Mouse (Mus musculus): ENCODE results near the gene Dab1. TPM values are rescaled to one million over a fixed set of nuclear protein-coding genes. Genes with fewer than 3 reads are reported as not detected.

The Dab1 gene
- polyA plus RNA-seq, 1 experiment from 2014 or later = not detected

DNA sequence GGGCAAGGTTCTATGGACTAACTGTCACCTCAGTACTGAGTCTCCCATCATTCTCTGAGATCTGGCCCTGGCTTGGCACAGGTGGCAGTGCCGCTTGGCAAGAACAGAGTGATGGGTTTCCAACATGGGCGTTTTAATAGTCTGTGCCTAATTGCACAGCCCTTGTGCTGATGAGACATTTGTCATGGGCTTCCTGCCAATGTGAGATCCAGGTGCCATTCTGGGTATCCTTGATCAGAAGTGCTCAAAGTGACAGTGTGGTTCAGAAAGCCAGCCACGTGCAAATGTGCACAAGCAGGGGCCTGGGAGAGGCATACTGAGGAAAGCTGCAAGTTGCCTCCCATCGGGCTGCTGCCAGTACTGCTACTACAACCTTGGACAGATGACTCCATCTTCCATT lies 203.5 kb downstream of the Dab1 start:
- no peak overlapping the region for H3K4me3 ChIP-seq (ENCODE audit: inconsistent target)
- H3K36me3 ChIP-seq (ENCODE audit: inconsistent target) = no peaks in the 10 kb centered on the region
- H3K79me2 ChIP-seq (ENCODE audit: inconsistent target) = no peaks in the 10 kb centered on the region
- WGBS (ENCODE audit: missing documents) = 90% methylated on average over 4 of the region's 4 CpGs
- H3K27ac ChIP-seq = no peak overlapping the region

DNA sequence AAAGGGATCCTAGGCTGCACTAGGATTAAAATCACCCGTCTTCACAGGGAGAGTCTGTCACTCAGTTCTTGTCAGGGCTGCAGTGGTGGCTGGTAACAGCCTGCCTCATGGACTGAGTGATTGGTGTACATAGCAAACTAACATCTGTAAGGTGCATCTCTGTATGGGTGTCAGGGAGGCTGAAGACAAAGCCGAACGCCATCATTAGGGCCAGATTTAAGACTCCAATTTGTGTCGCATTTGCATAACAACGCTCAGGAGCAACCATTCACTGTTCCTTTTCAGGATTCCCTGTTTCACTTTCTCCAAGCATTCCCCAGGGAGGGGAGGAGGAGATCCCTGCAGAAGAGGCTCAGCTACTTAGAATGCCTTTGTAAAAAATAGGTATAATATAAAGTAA lies 219.2 kb downstream of the Dab1 start:
- Histone ChIP-seq H3K79me2 (ENCODE audit: inconsistent target) (no peaks in the 10 kb centered on the region), H3K36me3 (ENCODE audit: inconsistent target) (no peaks in the 10 kb centered on the region), H3K4me3 (ENCODE audit: inconsistent target) (no peak overlapping the region), H3K27ac (no peak overlapping the region)
- WGBS (ENCODE audit: missing documents) = 69% methylated on average over 5 of the region's 5 CpGs

DNA sequence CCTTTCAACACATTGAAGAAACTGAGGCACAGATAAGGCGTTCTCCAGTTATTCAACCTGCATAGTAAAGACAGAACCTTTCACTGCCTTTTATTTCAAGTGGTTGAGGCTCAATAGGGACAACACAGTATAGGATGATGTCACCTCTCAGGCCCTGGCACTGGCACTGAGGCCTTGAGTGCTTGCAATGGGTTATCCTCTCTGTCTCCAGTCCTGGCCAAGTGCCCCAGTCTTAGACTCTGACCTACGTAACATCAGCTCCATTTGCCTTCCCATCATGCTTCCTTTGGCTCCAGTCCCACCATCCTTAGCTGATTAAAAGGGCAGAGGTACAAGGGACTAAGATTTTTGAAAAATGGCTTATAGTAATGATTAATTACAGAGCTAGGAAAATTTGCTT lies 220.4 kb downstream of the Dab1 start:
- H3K79me2 ChIP-seq (ENCODE audit: inconsistent target) = no peaks in the 10 kb centered on the region
- H3K27ac ChIP-seq = no peak overlapping the region
- no peaks in the 10 kb centered on the region for H3K36me3 ChIP-seq (ENCODE audit: inconsistent target)
- no peak overlapping the region for H3K4me3 ChIP-seq (ENCODE audit: inconsistent target)
- whole genome bisulfite sequencing (ENCODE audit: missing documents) = 95% methylated on average over 2 of the region's 2 CpGs

DNA sequence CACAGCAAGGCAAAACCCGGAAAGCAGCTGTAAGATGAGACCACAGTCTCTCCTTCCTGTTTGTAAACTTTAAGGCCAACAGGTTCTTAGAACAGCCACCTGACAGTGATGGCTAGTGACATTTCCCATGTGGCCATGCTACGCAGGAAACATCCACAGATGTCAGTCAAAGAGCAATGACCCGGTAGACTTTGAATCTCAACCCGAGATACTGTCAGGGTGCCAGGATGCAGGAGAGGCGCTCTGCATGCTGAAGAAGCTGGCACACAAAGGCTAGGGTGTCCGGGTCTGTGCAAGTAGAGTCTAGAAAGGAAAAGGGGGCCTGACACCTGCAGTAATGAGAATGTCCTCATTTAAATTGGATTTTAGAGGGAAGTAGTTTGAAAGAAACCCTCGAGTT lies 222.0 kb downstream of the Dab1 start:
- no peak overlapping the region for H3K27ac ChIP-seq
- H3K79me2 ChIP-seq (ENCODE audit: inconsistent target) = no peaks in the 10 kb centered on the region
- 49% methylated on average over 7 of the region's 7 CpGs for WGBS (ENCODE audit: missing documents)
- H3K36me3 ChIP-seq (ENCODE audit: inconsistent target) = no peaks in the 10 kb centered on the region
- H3K4me3 ChIP-seq (ENCODE audit: inconsistent target) = no peak overlapping the region

DNA sequence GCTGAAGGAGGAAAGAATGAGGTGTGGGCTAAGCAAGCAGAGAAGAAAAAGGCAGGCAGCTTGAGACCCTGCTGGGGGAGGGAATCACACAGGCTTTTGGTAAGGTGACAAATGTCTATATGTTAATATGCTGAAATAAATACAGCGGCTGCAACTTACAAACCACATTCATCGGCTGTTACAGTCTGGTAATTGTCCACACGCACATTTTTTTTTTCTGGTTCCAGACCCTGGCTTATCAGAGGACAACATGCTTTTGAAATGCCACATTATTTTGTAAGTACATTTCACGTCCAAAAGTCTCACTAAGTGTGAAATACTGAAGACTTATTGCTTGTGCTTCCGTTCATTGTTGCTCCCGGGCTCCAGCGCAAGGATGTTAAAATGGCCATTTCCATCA lies 225.5 kb downstream of the Dab1 start:
- no peak overlapping the region for H3K27ac ChIP-seq
- H3K79me2 ChIP-seq (ENCODE audit: inconsistent target) = no peaks in the 10 kb centered on the region
- H3K4me3 ChIP-seq (ENCODE audit: inconsistent target) = no peak overlapping the region
- 42% methylated on average over 7 of the region's 7 CpGs for WGBS (ENCODE audit: missing documents)
- no peaks in the 10 kb centered on the region for H3K36me3 ChIP-seq (ENCODE audit: inconsistent target)

DNA sequence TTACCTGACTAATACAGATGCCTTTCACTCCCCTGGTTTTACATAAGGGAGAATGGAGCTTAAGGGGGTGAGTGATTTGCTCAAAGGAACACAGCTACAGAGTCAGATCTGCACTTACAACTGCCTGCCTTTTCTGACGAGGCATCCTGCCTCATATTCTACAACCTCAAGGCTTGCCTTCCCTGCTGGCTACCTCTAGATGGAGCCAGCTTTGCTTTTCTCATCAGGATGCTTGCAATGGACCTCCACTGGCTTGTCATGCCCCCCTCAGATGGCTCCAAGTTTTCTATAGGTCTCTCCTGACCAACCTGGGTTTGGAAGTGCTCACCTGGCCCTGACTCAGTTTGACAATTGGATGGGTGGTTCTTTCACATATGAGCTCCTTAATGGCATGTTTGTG lies 238.0 kb downstream of the Dab1 start:
- 0% methylated on average over 1 of the region's 1 CpGs for WGBS (ENCODE audit: missing documents)
- Histone ChIP-seq H3K36me3 (ENCODE audit: inconsistent target) (no peaks in the 10 kb centered on the region), H3K79me2 (ENCODE audit: inconsistent target) (no peaks in the 10 kb centered on the region), H3K4me3 (ENCODE audit: inconsistent target) (no peak overlapping the region), H3K27ac (no peak overlapping the region)

DNA sequence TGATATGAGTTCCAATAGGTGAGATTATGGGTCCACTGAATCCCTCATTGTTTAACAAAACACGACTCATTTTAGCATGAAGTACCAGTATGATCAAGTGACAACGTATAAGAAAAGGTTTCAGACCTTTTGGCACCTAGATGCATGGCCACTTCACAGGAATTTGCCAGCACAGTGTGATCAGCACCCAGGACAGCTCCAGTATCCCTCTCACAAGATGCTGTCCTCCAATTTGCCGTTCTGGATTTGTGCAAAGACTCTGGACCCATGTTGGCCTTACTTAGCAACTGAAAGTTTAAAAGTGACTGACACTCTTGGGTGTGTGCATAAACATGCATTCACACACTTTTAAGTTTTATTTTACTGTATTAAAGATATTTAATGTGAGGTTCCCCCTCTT lies 256.4 kb downstream of the Dab1 start:
- WGBS (ENCODE audit: missing documents) = 28% methylated on average over 3 of the region's 3 CpGs
- Histone ChIP-seq H3K4me3 (ENCODE audit: inconsistent target) (no peak overlapping the region), H3K79me2 (ENCODE audit: inconsistent target) (no peaks in the 10 kb centered on the region), H3K36me3 (ENCODE audit: inconsistent target) (no peaks in the 10 kb centered on the region), H3K27ac (no peak overlapping the region)

DNA sequence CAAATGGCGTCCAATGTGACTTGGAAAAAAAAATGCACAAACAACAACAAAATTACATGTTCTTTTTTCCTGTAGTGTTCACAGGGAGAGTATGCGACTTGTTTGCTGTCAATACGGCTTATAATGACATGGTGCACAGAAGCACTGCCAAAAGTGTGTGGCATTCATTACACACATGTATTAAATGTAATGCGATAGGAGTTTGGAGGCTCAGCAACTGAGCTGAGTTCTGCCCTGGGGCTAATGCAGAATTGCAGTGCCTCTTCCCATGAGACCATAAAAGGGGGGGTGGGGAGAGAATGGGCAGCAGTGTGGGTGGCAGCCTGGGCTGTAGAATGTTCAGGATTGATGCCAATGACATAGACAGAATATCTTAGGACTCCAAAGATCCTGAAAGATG lies 259.7 kb downstream of the Dab1 start:
- H3K36me3 ChIP-seq (ENCODE audit: inconsistent target) = no peaks in the 10 kb centered on the region
- H3K4me3 ChIP-seq (ENCODE audit: inconsistent target) = no peak overlapping the region
- H3K27ac ChIP-seq = no peak overlapping the region
- no peaks in the 10 kb centered on the region for H3K79me2 ChIP-seq (ENCODE audit: inconsistent target)
- WGBS (ENCODE audit: missing documents) = 93% methylated on average over 4 of the region's 4 CpGs

DNA sequence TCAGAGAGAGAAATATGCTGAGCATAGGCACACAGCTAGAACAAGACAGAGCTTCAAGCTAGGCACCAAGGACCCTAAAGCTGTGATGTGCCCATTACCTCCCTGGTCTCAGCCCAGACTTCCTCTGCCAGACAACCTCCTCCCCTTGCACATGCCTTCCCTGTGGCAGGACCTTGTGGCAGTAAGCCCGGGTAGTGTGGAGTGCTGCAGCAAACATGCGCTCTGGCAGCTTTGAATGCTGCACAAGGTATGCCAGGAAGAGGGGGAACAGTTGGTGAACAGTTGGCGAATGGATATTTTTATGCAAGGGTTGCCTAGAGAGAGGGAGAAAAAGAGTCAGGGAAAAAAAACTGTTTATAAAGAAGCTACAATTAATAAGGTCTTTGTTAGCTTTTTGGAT lies 262.5 kb downstream of the Dab1 start:
- Histone ChIP-seq H3K79me2 (ENCODE audit: inconsistent target) (no peaks in the 10 kb centered on the region), H3K4me3 (ENCODE audit: inconsistent target) (no peak overlapping the region), H3K36me3 (ENCODE audit: inconsistent target) (no peaks in the 10 kb centered on the region), H3K27ac (no peak overlapping the region)
- 71% methylated on average over 3 of the region's 3 CpGs for whole genome bisulfite sequencing (ENCODE audit: missing documents)

DNA sequence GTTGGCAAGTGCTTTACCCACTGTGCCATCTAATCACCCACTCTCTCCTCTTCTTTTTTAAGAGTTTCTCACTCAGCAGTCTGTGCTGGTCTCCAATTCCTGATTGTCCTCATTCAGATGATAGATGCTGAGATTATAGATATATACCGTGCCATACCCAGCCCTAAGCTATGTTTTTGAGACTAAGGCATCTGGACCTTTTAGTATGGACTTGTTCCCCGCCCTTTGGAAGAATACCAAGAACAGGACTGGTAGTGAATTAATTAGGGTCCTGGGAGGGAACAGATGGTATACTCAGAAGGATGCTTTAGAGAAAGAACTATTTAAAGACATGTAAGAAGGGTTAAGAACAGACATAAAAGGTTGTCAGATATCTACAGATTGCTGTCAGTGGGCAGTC lies 268.9 kb downstream of the Dab1 start:
- Histone ChIP-seq H3K79me2 (ENCODE audit: inconsistent target) (no peaks in the 10 kb centered on the region), H3K36me3 (ENCODE audit: inconsistent target) (no peaks in the 10 kb centered on the region), H3K27ac (no peak overlapping the region), H3K4me3 (ENCODE audit: inconsistent target) (no peak overlapping the region)
- 76% methylated on average over 2 of the region's 2 CpGs for whole genome bisulfite sequencing (ENCODE audit: missing documents)

DNA sequence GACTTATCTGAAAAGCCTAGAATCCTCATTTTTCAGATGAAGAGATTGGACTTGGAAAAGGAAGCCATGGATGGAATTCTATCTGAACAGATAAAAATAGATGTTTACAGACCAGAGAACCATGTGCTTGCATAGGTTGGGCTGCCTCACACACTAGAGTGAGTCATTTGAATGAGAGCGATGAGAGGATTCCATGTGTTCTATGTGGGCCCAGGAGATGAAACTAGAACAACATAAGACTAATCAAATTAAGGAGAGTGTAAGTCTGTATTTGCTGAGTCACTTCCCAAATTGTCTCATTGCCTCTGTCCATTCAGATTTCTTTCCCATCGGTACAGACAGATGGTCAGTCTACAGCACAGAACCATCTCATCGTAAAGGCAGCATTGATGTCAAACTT lies 270.0 kb downstream of the Dab1 start:
- 95% methylated on average over 3 of the region's 3 CpGs for whole genome bisulfite sequencing (ENCODE audit: missing documents)
- no peaks in the 10 kb centered on the region for H3K36me3 ChIP-seq (ENCODE audit: inconsistent target)
- no peak overlapping the region for H3K4me3 ChIP-seq (ENCODE audit: inconsistent target)
- no peak overlapping the region for H3K27ac ChIP-seq
- H3K79me2 ChIP-seq (ENCODE audit: inconsistent target) = no peaks in the 10 kb centered on the region

DNA sequence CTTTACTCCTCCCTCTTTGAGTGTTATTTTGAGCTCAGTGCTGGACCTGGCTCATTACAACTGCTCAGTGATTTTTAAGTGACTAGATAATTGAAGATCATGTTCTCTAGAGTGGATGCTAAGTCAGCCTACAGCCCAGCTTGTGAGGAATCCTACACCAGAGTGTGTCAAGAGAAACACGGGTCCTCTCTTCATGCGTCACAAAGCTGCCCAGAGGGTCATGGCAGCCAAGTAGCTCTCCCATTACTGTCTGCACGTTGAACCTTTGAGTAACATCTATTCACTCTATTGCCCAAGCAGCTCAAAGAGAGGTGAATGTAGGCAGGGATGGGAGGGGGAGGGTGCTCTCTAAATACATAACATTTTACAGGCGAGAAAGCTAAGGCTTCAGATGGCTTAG lies 277.6 kb downstream of the Dab1 start:
- H3K36me3 ChIP-seq (ENCODE audit: inconsistent target) = no peaks in the 10 kb centered on the region
- 81% methylated on average over 4 of the region's 4 CpGs for WGBS (ENCODE audit: missing documents)
- no peak overlapping the region for H3K27ac ChIP-seq
- H3K4me3 ChIP-seq (ENCODE audit: inconsistent target) = no peak overlapping the region
- H3K79me2 ChIP-seq (ENCODE audit: inconsistent target) = no peaks in the 10 kb centered on the region

DNA sequence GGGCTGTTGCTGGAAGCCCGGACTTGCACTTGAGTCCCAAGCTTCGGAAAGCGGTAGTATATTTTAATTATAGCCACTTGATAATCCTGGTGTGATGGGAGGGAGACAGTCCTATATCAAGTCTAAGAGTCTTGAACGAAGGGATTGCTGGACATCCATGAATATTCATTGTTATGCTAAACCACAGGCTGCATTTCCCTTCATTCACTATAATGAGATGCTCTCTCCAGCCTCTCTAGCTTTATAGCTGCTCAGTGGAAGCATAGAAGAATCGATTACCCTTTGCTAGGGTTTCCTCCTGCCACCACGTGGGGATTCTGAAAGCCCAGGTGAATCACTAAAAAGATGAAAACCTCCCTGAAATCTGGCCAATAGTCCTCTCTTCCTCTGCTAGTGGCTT lies 278.5 kb downstream of the Dab1 start:
- Histone ChIP-seq H3K79me2 (ENCODE audit: inconsistent target) (no peaks in the 10 kb centered on the region), H3K36me3 (ENCODE audit: inconsistent target) (no peaks in the 10 kb centered on the region), H3K4me3 (ENCODE audit: inconsistent target) (no peak overlapping the region), H3K27ac (no peak overlapping the region)
- 82% methylated on average over 6 of the region's 6 CpGs for WGBS (ENCODE audit: missing documents)

DNA sequence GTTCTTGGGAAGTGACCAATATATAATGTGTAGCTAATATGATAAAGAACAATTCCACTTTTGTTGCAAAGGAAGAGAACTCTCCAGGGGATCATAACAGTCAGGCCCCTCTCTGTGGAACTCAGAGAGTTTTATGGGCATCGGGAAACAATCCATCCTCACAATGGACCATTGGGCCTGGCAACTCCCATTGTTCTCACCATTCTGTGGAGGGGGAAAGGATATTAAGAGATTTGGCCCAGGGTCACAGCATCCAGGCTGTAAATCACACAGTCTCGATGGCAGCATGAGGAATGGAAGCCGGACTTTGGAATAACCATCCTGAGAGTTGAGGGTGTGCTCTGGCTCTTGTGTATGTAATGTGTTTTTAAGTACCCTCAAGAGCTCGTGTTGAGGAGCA lies 292.3 kb downstream of the Dab1 start:
- 24% methylated on average over 4 of the region's 4 CpGs for WGBS (ENCODE audit: missing documents)
- Histone ChIP-seq H3K79me2 (ENCODE audit: inconsistent target) (no peaks in the 10 kb centered on the region), H3K4me3 (ENCODE audit: inconsistent target) (no peak overlapping the region), H3K36me3 (ENCODE audit: inconsistent target) (no peaks in the 10 kb centered on the region), H3K27ac (no peak overlapping the region)

DNA sequence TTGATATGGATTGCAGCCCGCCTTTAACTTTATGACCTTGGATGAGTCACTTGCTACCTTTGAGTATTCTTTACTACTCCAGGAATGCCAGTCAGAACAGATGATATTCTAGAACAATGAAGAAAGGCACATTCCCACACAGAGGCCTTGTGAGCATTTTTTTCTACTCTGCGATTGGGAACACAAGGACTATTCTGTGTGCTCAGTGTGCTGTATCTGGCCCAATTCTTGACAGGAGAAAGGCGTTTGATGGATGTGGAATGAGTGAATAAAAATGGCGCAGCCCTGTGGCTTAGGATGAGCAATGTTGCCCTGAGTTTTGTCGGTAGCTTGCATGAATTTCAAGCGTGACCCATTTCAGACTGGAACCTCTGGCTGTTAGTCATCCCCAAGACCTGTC lies 292.9 kb downstream of the Dab1 start:
- 80% methylated on average over 6 of the region's 6 CpGs for WGBS (ENCODE audit: missing documents)
- Histone ChIP-seq H3K4me3 (ENCODE audit: inconsistent target) (no peak overlapping the region), H3K36me3 (ENCODE audit: inconsistent target) (no peaks in the 10 kb centered on the region), H3K79me2 (ENCODE audit: inconsistent target) (no peaks in the 10 kb centered on the region), H3K27ac (no peak overlapping the region)

DNA sequence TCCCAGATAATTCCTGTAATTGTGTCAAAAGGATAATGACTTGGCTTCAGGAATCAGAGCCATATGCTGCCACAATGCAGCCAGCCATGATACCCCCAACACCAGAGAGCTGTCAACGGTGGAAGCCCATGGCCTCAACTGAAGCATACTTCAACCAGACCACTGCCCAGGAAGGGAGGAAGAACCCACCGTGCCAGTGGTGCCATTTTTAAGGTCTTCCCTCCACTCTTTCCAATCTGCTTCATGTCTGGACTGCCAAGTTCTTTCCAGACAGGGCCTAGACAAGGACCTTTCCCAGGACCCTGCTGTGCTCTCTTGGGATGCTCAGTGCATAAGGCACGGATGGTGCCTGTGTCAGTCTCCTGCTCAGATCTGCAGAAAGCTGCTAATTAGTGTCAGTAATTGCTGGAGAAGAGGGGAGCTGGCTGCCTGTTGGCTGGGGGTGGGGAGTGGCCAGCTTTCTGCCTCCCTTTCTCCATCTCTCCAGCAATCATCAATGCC lies 303.3 kb downstream of the Dab1 start:
- Histone ChIP-seq H3K27ac (no peak overlapping the region), H3K79me2 (ENCODE audit: inconsistent target) (no peaks in the 10 kb centered on the region), H3K36me3 (ENCODE audit: inconsistent target) (no peaks in the 10 kb centered on the region), H3K4me3 (ENCODE audit: inconsistent target) (no peak overlapping the region)
- WGBS (ENCODE audit: missing documents) = 60% methylated on average over 3 of the region's 3 CpGs
